14 mouse cellular contexts compared by ENCODE assay signal in the genomic region with DNA sequence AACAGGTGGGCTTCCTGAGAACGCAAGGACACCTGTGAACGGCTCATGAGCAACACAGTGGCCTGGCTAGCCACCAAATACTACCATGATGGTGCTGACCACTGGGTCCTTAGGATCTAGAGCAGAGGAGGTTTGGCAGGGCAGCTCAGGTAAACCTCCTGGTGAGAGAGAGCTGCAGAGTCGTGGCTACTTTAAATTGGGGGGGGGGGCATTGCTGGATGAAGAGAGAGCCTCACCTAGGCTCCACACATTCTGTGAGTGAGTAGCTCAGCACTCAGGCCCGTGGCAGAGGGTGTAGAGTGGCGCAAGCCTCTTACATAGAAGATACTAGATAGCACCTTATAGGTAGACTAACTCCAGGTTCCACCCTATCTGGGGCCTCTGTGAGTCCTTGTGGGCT. TPM values are rescaled to one million over a fixed set of nuclear protein-coding genes. Genes with fewer than 3 reads are reported as not detected.
DNase-seq lines count a peak whose midpoint lies in the region; ATAC-seq and TF ChIP-seq lines count a peak whose summit lies in the region.
"Had no signal": no experiment of that assay in that cellular context is flagged by ENCODE, and none has a peak within 500 bp of the region (broad histone marks: within the 10 kb centered on the region; RNA-seq: fewer than 3 reads in every experiment).

No protein-coding gene starts in this region.

- H3K4me2 ChIP-seq in limb, embryonic 12.5 days: no peak overlapping the region
- no peak overlapping the region for H3K4me2 ChIP-seq in embryonic facial prominence, embryonic 15.5 days (replicated peaks)
- no peak overlapping the region for H3K4me2 ChIP-seq in liver, postnatal 0 days (ENCODE audit: low read depth, low read length)
- H3K4me2 ChIP-seq in intestine, embryonic 16.5 days (ENCODE audit: low read depth, low read length): no peak overlapping the region

- peaks cover 2% of the 10 kb centered on the region; the same call in 1 of the 2 replicates for H3K36me3 ChIP-seq in heart, adult 2 months (ENCODE audit: control insufficient read depth, insufficient read depth, low read length)
- H3K36me3 ChIP-seq in limb, embryonic 12.5 days: no peaks in the 10 kb centered on the region
- H3K36me3 ChIP-seq in limb, embryonic 10.5 days: no peaks in the 10 kb centered on the region
- H3K36me3 ChIP-seq in embryonic facial prominence, embryonic 15.5 days: no peaks in the 10 kb centered on the region
- H3K36me3 ChIP-seq in liver, postnatal 0 days (replicated peaks; ENCODE audit: insufficient read depth, low read length): no peaks in the 10 kb centered on the region
- H3K36me3 ChIP-seq in intestine, embryonic 16.5 days (ENCODE audit: control insufficient read depth, insufficient read depth, low read length): no peaks in the 10 kb centered on the region
- H3K36me3 ChIP-seq: hindbrain, embryonic 12.5 days; neural tube, embryonic 15.5 days had no signal

- H3K27me3 ChIP-seq in heart, adult 2 months (ENCODE audit: control insufficient read depth, insufficient read depth, low read length): no peaks in the 10 kb centered on the region
- H3K27me3 ChIP-seq in limb, embryonic 12.5 days: peaks cover 1% of the 10 kb centered on the region; the same call in 1 of the 2 replicates
- peaks cover 12% of the 10 kb centered on the region for H3K27me3 ChIP-seq in limb, embryonic 10.5 days (ENCODE audit: low read depth, poor library complexity, severe bottlenecking)
- H3K27me3 ChIP-seq in embryonic facial prominence, embryonic 15.5 days: no peaks in the 10 kb centered on the region
- no peaks in the 10 kb centered on the region for H3K27me3 ChIP-seq in liver, postnatal 0 days (ENCODE audit: insufficient read depth, low read length)
- no peaks in the 10 kb centered on the region for H3K27me3 ChIP-seq in intestine, embryonic 16.5 days (replicated peaks; ENCODE audit: control insufficient read depth, insufficient read depth, low read length)
- H3K27me3 ChIP-seq: hindbrain, embryonic 12.5 days; neural tube, embryonic 15.5 days had no signal

- ATAC-seq in limb, embryonic 12.5 days (ENCODE audit: insufficient number of reproducible peaks, insufficient read depth, low FRiP score, low TSS enrichment, low read depth): no peak
- no peak for ATAC-seq in embryonic facial prominence, embryonic 15.5 days (ENCODE audit: insufficient number of reproducible peaks, low FRiP score, low TSS enrichment, low read depth)
- no peak for ATAC-seq in liver, postnatal 0 days
- ATAC-seq in intestine, embryonic 16.5 days: no peak
- ATAC-seq: midbrain, embryonic 16.5 days had no signal

- TF ChIP-seq EP300 in heart, adult 2 months (IDR thresholded peaks at IDR 0.05; ENCODE audit: insufficient read depth, low read depth, low read length): no peak
- TF ChIP-seq EP300 in liver, postnatal 0 days (IDR thresholded peaks at IDR 0.05; ENCODE audit: low read depth): no peak

- H3K79me2 ChIP-seq in heart, adult 2 months (replicated peaks; ENCODE audit: control insufficient read depth, insufficient read depth, low read length): no peaks in the 10 kb centered on the region

- TF ChIP-seq CTCF in heart, adult 2 months (IDR thresholded peaks at IDR 0.05): no peak
- no peak for TF ChIP-seq CTCF in liver, postnatal 0 days (IDR thresholded peaks at IDR 0.05; ENCODE audit: low read depth)

- no peak overlapping the region for H3K9ac ChIP-seq in heart, adult 2 months (ENCODE audit: low read depth, low read length)
- no peak overlapping the region for H3K9ac ChIP-seq in limb, embryonic 12.5 days (replicated peaks)
- no peak overlapping the region for H3K9ac ChIP-seq in embryonic facial prominence, embryonic 15.5 days
- 0 out of 2 replicates have a peak overlapping the region, but pooled peaks have one; percentile 5 for H3K9ac ChIP-seq in liver, postnatal 0 days (replicated peaks)
- H3K9ac ChIP-seq in intestine, embryonic 16.5 days (ENCODE audit: low read depth, low read length): no peak overlapping the region
- H3K9ac ChIP-seq: hindbrain, embryonic 12.5 days had no signal

- no peak for DNase-seq in heart, adult 2 months
- no peak for DNase-seq in heart, adult 18-20 months
- DNase-seq in limb, embryonic 10.5 days (ENCODE audit: low spot score): no peak
- no peak for DNase-seq in liver, postnatal 0 days
- no peak for DNase-seq in left cerebral cortex, adult 8-10 months (ENCODE audit: low spot score in 2 of 2)
- DNase-seq: cerebellum, postnatal 14 days; lung, postnatal 36 days had no signal

- H3K9me3 ChIP-seq in limb, embryonic 12.5 days: no peaks in the 10 kb centered on the region
- no peaks in the 10 kb centered on the region for H3K9me3 ChIP-seq in limb, embryonic 10.5 days (replicated peaks)
- H3K9me3 ChIP-seq in embryonic facial prominence, embryonic 15.5 days (replicated peaks): no peaks in the 10 kb centered on the region
- H3K9me3 ChIP-seq in liver, postnatal 0 days (ENCODE audit: low read length): no peaks in the 10 kb centered on the region
- no peaks in the 10 kb centered on the region for H3K9me3 ChIP-seq in intestine, embryonic 16.5 days (ENCODE audit: control insufficient read depth, low read length)
- H3K9me3 ChIP-seq: hindbrain, embryonic 12.5 days; neural tube, embryonic 15.5 days had no signal

- 77% methylated on average over 5 of the region's 5 CpGs for WGBS in heart, adult 2 months
- WGBS in limb, embryonic 12.5 days: 74% methylated on average over 5 of the region's 5 CpGs
- WGBS in limb, embryonic 10.5 days: 81% methylated on average over 5 of the region's 5 CpGs
- 74% methylated on average over 5 of the region's 5 CpGs for WGBS in embryonic facial prominence, embryonic 15.5 days
- 73% methylated on average over 5 of the region's 5 CpGs for WGBS in liver, postnatal 0 days (ENCODE audit: insufficient replicate concordance)
- WGBS in intestine, embryonic 16.5 days: 80% methylated on average over 5 of the region's 5 CpGs

- TF ChIP-seq POLR2A in heart, adult 2 months (IDR thresholded peaks at IDR 0.05; ENCODE audit: insufficient read depth, low read depth, low read length): no peak

- peak overlapping the region; percentile 98 for H3K27ac ChIP-seq in heart, adult 2 months
- 0 out of 2 replicates have a peak overlapping the region, but pooled peaks have one; percentile 93 for H3K27ac ChIP-seq in limb, embryonic 12.5 days
- no peak overlapping the region for H3K27ac ChIP-seq in limb, embryonic 10.5 days
- H3K27ac ChIP-seq in embryonic facial prominence, embryonic 15.5 days (replicated peaks): peak overlapping the region; percentile 96
- H3K27ac ChIP-seq in liver, postnatal 0 days (ENCODE audit: low read depth): peak overlapping the region; percentile 99; the same call in 1 of the 2 replicates
- no peak overlapping the region for H3K27ac ChIP-seq in intestine, embryonic 16.5 days (ENCODE audit: low read length)
- H3K27ac ChIP-seq: hindbrain, embryonic 12.5 days had no signal

- H3K4me1 ChIP-seq in heart, adult 2 months (ENCODE audit: control insufficient read depth, insufficient read depth, low read length): peaks cover 38% of the 10 kb centered on the region
- H3K4me1 ChIP-seq in limb, embryonic 12.5 days (replicated peaks): peaks cover 36% of the 10 kb centered on the region
- peaks cover 20% of the 10 kb centered on the region for H3K4me1 ChIP-seq in limb, embryonic 10.5 days
- peaks cover 69% of the 10 kb centered on the region for H3K4me1 ChIP-seq in embryonic facial prominence, embryonic 15.5 days
- H3K4me1 ChIP-seq in liver, postnatal 0 days (ENCODE audit: insufficient read depth): peaks cover 44% of the 10 kb centered on the region
- H3K4me1 ChIP-seq in intestine, embryonic 16.5 days (ENCODE audit: control insufficient read depth, insufficient read depth, low read length): peaks cover 42% of the 10 kb centered on the region

- H3K4me3 ChIP-seq in heart, adult 2 months: no peak overlapping the region
- no peak overlapping the region for H3K4me3 ChIP-seq in limb, embryonic 12.5 days (replicated peaks)
- H3K4me3 ChIP-seq in limb, embryonic 10.5 days: no peak overlapping the region
- no peak overlapping the region for H3K4me3 ChIP-seq in embryonic facial prominence, embryonic 15.5 days (replicated peaks)
- H3K4me3 ChIP-seq in liver, postnatal 0 days (ENCODE audit: low read depth, low read length): no peak overlapping the region
- H3K4me3 ChIP-seq in intestine, embryonic 16.5 days (ENCODE audit: low read length): no peak overlapping the region
- H3K4me3 ChIP-seq: hindbrain, embryonic 12.5 days; neural tube, embryonic 15.5 days had no signal

- intact Hi-C loops in heart, adult 2 months (cut with DNase I): loop anchor here (5.0 to 10.0 kb wide), 2 partner anchors 188 to 366 kb away; no protein-coding TSS in a partner anchor

RNA-seq across cellular contexts. Expression of a gene that starts 10.6 kb away (rescaled TPM):
- total RNA-seq in heart, adult 2 months (2021): not detected
- 0.16 TPM in 1 of 2 replicates, not detected in the other for polyA plus RNA-seq in heart, adult 2 months (2012; rRNA removed)
- total RNA-seq in heart, adult 18-20 months (2021): not detected
- polyA plus RNA-seq in limb, embryonic 12.5 days (2016; fragmentation: Nextera tagmentation; extraction: Ambion mirVana): not detected in 2 replicates
- polyA plus RNA-seq in limb, embryonic 10.5 days (2016; fragmentation: Nextera tagmentation; extraction: Ambion mirVana): not detected in 2 replicates
- 0.61 and 0.67 TPM in 2 replicates for polyA plus RNA-seq in embryonic facial prominence, embryonic 15.5 days (2015; fragmentation: Nextera tagmentation; extraction: Ambion mirVana)
- 0.26 TPM in 2 replicates for polyA plus RNA-seq in liver, postnatal 0 days (2015; fragmentation: Nextera tagmentation; extraction: Ambion mirVana)
- polyA plus RNA-seq in intestine, embryonic 16.5 days (2015; fragmentation: Nextera tagmentation; extraction: Ambion mirVana): not detected in 2 replicates
- under 1 TPM in 1 of 4 experiments, not detected in 3; 0.19 TPM for total RNA-seq in left cerebral cortex, adult 8-10 months (2022)
- total RNA-seq: left cerebral cortex, adult 2 months had no signal
- polyA plus RNA-seq: hindbrain, embryonic 12.5 days had no signal

RNA-seq across cellular contexts. Expression of a gene that starts 21.5 kb away (rescaled TPM):
- 10 to 100 TPM; 29.9 to 31.0 TPM for total RNA-seq in heart, adult 2 months (2021)
- polyA plus RNA-seq in heart, adult 2 months (2012; rRNA removed): 33.5 and 35.9 TPM in 2 replicates
- 10 to 100 TPM; 31.1 to 32.0 TPM for total RNA-seq in heart, adult 18-20 months (2021)
- polyA plus RNA-seq in limb, embryonic 12.5 days (2016; fragmentation: Nextera tagmentation; extraction: Ambion mirVana): 26.7 and 28.1 TPM in 2 replicates
- polyA plus RNA-seq in limb, embryonic 10.5 days (2016; fragmentation: Nextera tagmentation; extraction: Ambion mirVana): 10.1 and 17.7 TPM in 2 replicates
- polyA plus RNA-seq in embryonic facial prominence, embryonic 15.5 days (2015; fragmentation: Nextera tagmentation; extraction: Ambion mirVana): 39.9 and 41.3 TPM in 2 replicates
- 60.1 and 62.6 TPM in 2 replicates for polyA plus RNA-seq in liver, postnatal 0 days (2015; fragmentation: Nextera tagmentation; extraction: Ambion mirVana)
- polyA plus RNA-seq in intestine, embryonic 16.5 days (2015; fragmentation: Nextera tagmentation; extraction: Ambion mirVana): 42.9 and 43.2 TPM in 2 replicates
- total RNA-seq in left cerebral cortex, adult 8-10 months (2022): 10 to 100 TPM; 11.3 to 21.4 (median 12.1) TPM

Comparison
In these comparisons a context has a peak if more than half of its experiments do, and no peak if none do; other contexts are left out.
1. H3K27ac ChIP-seq: peak in heart, adult 2 months (single experiment), limb, embryonic 12.5 days (single experiment), embryonic facial prominence, embryonic 15.5 days (single experiment) and liver, postnatal 0 days (single experiment); none in limb, embryonic 10.5 days (single experiment) and intestine, embryonic 16.5 days (single experiment).